Mouse (Mus musculus) stomach, embryonic 16.5 days (tissue): ENCODE data around the gene Rptor. TPM values are rescaled to one million over a fixed set of nuclear protein-coding genes. Genes with fewer than 3 reads are reported as not detected.
A peak's percentile ranks its signal among the peaks of the same experiment; 100 is the strongest.
"Not testable (repeated sequence)": the region's sequence is repeated elsewhere in the genome, so short reads cannot be mapped to it uniquely, and the experiment has no call there.

Experiments
- ATAC-seq: fragments of 200-750 bp; cut with Nextera tagmentation; 2 replicates; pipeline ENCODE4 v1.8.0; 2017; ENCODE audit warnings: moderate number of reproducible peaks, moderate TSS enrichment; ENCODE audit not compliant: insufficient read depth, low FRiP score
- H3K27ac ChIP-seq: fragments of 300-500 bp; sonication (generic); 2 replicates; pipeline ENCODE4 v1.5.1; 2014; ENCODE audit warnings: low read length
- H3K27me3 ChIP-seq: fragments of 300-500 bp; sonication (generic); 2 replicates; pipeline ENCODE4 v1.6.1; 2014; ENCODE audit warnings: low read length, control low read depth, mixed read lengths; ENCODE audit not compliant: control insufficient read depth, insufficient read depth
- H3K36me3 ChIP-seq: fragments of 300-500 bp; sonication (generic); 2 replicates; pipeline ENCODE4 v1.6.1; 2014; ENCODE audit warnings: low read length; ENCODE audit not compliant: control insufficient read depth, insufficient read depth
- H3K4me1 ChIP-seq: fragments of 300-500 bp; sonication (generic); 2 replicates; pipeline ENCODE4 v1.6.1; 2014; ENCODE audit warnings: low read length, control low read depth, mixed read lengths; ENCODE audit not compliant: control insufficient read depth, insufficient read depth
- H3K4me2 ChIP-seq: fragments of 300-500 bp; sonication (generic); 2 replicates; pipeline ENCODE4 v1.6.1; 2014; ENCODE audit warnings: low read depth, low read length, mixed read lengths
- H3K4me3 ChIP-seq: fragments of 300-500 bp; sonication (generic); replicated peaks from 2 replicates; pipeline ENCODE4 v1.5.1; 2014; ENCODE audit warnings: mild to moderate bottlenecking, low read length
- H3K9ac ChIP-seq: fragments of 300-500 bp; sonication (generic); 2 replicates; pipeline ENCODE4 v1.6.1; 2014; ENCODE audit warnings: low read length
- H3K9me3 ChIP-seq: fragments of 300-500 bp; sonication (generic); replicated peaks from 2 replicates; pipeline ENCODE4 v1.6.1; 2016; ENCODE audit warnings: low read length, control low read depth; ENCODE audit not compliant: control insufficient read depth
- WGBS: fragments of 180-500 bp; shearing (Covaris S2); extraction: QIAGEN DNeasy Blood & Tissue Kit; methylation state at CpG from one replicate; pipeline ENCODE4 v1.1.7; 2014; 5-methylcytosine and 5-hydroxymethylcytosine counted together
- polyA plus RNA-seq: library from polyadenylated mRNA; unstranded; fragments of >200 nt; fragmentation: Nextera tagmentation; extraction: Ambion mirVana; gene quantifications from 2 replicates; pipeline ENCODE4 v1.2.1, GENCODE M21; 2015

Rptor gene
- polyA plus RNA-seq, 1 experiment from 2014 or later, result 6.1 TPM

DNA sequence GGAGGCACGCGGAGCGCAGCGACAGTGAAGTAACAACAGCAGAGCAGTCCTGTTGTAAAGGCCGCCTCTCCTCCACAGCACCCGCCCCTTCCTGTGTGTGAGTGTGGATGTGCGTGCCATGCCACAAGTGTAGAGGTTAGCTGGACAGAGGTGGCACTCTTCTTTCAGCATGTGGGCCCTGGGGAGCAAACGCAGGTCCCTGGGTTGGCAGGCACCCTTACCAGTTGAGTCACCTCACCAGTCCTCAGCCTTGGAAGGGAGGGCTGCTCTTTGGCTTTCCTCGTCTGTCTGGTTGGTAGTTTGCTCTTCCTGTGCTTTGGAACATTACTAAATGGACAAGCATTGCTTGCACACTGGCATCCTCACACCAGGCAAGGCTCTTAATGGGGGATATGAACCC is 50.6 kb downstream of the Rptor start:
- Histone ChIP-seq H3K4me3 (no peak overlapping the region), H3K27me3 (no peaks in the 10 kb centered on the region), H3K4me1 (peaks cover 2% of the 10 kb centered on the region; the same call in 1 of the 2 replicates), H3K27ac (no peak overlapping the region), H3K9me3 (no peaks in the 10 kb centered on the region), H3K9ac (no peak overlapping the region), H3K4me2 (no peak overlapping the region), H3K36me3 (no peaks in the 10 kb centered on the region)
- 86% methylated on average over 9 of the region's 9 CpGs for WGBS
- no peak for ATAC-seq

DNA sequence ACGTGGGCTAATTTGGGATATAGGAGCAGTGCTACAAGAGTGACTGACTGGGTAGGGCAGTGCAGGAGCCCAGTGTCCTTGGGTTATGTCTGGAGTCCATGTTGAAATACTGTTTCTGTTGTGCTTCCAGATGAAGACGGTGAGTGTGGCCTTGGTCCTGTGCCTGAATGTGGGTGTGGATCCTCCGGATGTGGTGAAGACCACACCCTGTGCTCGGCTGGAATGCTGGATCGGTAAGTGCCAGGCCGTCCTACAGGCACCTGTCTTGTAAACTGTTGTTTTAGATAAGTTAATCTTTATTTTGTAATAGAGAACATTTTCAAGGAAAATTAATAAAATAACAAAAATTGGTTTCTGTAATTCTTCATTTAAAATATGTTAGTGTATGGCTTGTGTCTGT is 54.8 kb downstream of the Rptor start:
- 63% methylated on average over 6 of the region's 6 CpGs for WGBS
- no peak overlapping the region for H3K4me2 ChIP-seq
- H3K9ac ChIP-seq, result no peak overlapping the region
- H3K4me1 ChIP-seq, result no peaks in the 10 kb centered on the region
- no peaks in the 10 kb centered on the region for H3K9me3 ChIP-seq
- no peak overlapping the region for H3K27ac ChIP-seq
- H3K27me3 ChIP-seq, result no peaks in the 10 kb centered on the region
- no peaks in the 10 kb centered on the region for H3K36me3 ChIP-seq
- ATAC-seq, result no peak
- no peak overlapping the region for H3K4me3 ChIP-seq

DNA sequence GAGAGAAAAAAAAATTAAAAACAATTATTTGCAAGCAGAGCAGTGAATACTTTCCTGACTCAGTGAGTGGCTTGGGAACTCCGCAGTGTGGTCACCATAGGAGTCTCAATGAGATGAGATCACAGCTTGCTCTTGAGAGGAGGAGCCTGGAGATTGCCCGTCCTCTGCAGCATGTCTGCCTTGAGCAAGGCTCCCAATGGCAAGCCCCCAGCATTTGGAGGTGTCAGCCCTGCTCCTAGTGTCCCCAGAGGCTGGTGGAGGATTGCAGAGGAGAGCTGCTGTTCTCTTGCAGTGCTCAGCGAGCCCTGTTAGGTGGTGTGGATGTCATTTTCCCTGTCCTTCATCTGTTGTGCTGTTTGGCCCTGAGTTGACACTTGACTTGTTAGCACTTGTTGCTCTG is 56.6 kb downstream of the Rptor start:
- peaks cover 8% of the 10 kb centered on the region; the same call in 1 of the 2 replicates for H3K4me1 ChIP-seq
- no peak for ATAC-seq
- H3K9me3 ChIP-seq, result no peaks in the 10 kb centered on the region
- H3K9ac ChIP-seq, result no peak overlapping the region
- H3K27me3 ChIP-seq, result no peaks in the 10 kb centered on the region
- no peak overlapping the region for H3K27ac ChIP-seq
- WGBS, result 87% methylated on average over 3 of the region's 3 CpGs
- no peak overlapping the region for H3K4me2 ChIP-seq
- no peaks in the 10 kb centered on the region for H3K36me3 ChIP-seq
- no peak overlapping the region for H3K4me3 ChIP-seq

DNA sequence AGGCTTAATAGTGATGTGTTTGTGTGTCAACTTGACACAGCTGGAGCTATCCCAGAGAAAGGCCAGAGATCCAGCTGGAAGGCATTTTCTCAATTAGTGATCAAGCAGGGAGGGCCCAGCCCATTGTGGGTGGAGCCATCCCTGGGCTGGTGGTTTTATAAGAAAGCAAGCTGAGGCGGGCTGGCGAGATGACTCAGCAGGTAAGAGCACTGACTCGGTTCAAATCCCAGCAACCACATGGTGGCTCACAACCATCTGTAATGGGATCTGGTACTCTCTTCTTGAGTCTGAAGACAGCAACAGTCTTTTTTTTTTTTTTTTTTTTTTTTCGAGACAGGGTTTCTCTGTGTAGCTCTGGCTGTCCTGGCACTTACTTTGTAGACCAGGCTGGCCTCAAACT is 58.8 kb downstream of the Rptor start:
- not testable (repeated sequence) for H3K27ac ChIP-seq
- WGBS, result 52% methylated on average over 4 of the region's 4 CpGs

DNA sequence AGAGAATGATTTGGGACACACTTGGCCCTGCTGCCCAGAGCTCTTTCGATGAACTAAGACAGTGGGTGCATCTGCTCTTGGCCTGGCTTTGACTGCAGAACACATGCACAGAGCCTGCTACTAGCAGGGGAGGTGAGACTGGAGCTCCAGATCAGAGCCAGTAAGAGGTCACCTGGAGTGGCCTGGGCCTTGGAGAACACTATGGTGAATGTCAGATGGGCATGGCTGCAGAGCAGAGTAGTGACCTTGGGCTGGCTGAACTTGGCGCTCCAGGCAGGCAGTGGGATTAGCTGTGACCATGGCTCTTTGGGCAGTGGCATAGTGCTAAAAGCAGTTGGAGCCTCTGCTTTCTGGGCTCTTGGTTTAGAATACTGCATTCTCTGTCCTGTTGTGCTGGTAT is 61.2 kb downstream of the Rptor start:
- no peak overlapping the region for H3K4me3 ChIP-seq
- no peak for ATAC-seq
- H3K9me3 ChIP-seq, result no peaks in the 10 kb centered on the region
- H3K9ac ChIP-seq, result peak overlapping the region; percentile 17; the same call in 1 of the 2 replicates
- no peak overlapping the region for H3K27ac ChIP-seq
- peaks cover 20% of the 10 kb centered on the region for H3K4me1 ChIP-seq
- WGBS, result 86% methylated on average over 2 of the region's 2 CpGs
- no peaks in the 10 kb centered on the region for H3K36me3 ChIP-seq
- no peak overlapping the region for H3K4me2 ChIP-seq
- H3K27me3 ChIP-seq, result no peaks in the 10 kb centered on the region

More for the DNA sequence above, 58.8 kb downstream of the Rptor start:
- not testable (repeated sequence) for ATAC-seq, H3K4me2 ChIP-seq, H3K27me3 ChIP-seq, H3K4me3 ChIP-seq, H3K9me3 ChIP-seq, H3K36me3 ChIP-seq, H3K9ac ChIP-seq
- H3K4me1 ChIP-seq, result peaks cover 16% of the 10 kb centered on the region

DNA sequence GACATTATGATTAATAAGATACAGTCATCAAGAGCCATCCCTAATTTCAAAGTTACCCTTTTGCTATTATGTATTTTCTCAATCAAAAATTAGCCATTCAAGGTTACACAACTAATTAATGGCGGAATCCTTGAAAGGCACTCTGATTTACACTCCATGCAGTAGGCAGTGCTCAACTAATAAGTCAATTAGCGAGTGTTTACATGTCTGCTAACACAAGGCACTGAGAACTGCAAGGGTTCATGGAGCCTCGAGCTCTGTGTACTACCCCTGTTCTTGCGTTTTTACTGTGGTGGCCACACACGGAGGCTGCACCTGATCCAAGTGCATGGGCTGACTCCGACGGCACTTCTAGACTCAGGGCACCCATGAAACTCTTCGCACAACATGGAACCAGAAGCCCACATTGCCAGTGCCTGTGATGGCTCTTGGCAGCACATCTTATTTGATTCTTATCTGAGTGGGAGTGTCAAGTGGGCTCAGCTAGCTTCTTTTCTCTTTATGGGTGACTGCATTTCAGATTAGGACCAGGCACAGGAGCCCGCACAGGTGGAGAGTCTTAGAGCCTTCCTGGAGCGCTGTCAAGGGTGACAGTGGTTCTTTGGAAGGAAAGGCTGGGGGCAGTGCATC is 62.1 kb downstream of the Rptor start:
- Histone ChIP-seq H3K4me1 (peaks cover 25% of the 10 kb centered on the region), H3K9ac (no peak overlapping the region), H3K9me3 (no peaks in the 10 kb centered on the region), H3K27ac (no peak overlapping the region), H3K36me3 (no peaks in the 10 kb centered on the region), H3K4me3 (no peak overlapping the region), H3K27me3 (no peaks in the 10 kb centered on the region), H3K4me2 (no peak overlapping the region)
- no peak for ATAC-seq
- 76% methylated on average over 10 of the region's 10 CpGs for WGBS

DNA sequence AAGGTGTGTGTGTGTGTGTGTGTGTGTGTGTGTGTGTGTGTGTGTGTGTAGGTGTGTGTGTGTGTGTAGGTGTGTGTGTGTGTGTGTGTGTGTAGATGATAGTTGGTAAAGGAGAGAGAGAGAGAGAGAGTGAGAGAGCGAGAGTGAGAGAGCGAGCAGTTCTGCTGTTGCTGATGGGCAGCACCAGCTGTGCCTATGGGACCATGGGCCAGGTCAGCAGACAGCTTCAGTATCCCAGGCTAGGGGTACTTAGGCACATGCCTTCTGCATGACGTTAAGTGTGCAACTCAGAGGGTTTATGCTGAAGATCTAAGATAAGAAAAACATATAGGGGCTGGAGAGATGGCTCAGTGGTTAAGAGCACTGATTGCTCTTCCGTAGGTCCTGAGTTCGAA is 62.6 kb downstream of the Rptor start:
- Histone ChIP-seq H3K4me2 (no peak overlapping the region), H3K9me3 (no peaks in the 10 kb centered on the region), H3K4me1 (peaks cover 26% of the 10 kb centered on the region), H3K4me3 (no peak overlapping the region), H3K9ac (no peak overlapping the region), H3K27ac (no peak overlapping the region), H3K27me3 (no peaks in the 10 kb centered on the region), H3K36me3 (no peaks in the 10 kb centered on the region)
- 85% methylated on average over 5 of the region's 5 CpGs for WGBS
- no peak for ATAC-seq

DNA sequence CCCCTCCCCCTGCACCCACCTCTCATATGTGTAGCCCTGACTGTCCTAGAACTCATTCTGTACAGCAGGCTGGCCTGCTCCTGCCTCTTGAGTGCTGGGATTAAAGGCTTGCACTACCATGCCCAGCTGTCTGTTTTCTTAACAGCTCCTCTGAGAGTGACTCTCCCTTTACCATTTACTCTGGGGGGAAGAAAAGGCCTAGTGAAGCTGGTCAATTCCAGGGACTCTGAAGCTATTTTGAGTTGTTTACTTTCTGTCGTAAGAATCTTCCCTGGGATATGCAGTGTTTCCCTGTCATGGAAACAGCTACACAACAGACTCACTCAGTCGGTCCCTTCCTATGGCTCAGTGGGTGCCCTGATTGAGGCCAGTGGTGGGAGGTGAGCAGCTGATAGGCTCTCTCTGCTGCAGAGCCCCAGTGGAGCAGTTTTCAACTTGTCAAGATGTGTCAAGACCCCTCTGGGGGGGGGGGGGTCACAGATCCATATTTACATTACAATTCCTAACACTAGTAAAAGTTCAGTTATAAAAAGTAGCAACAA is 63.9 kb downstream of the Rptor start:
- no peak overlapping the region for H3K9ac ChIP-seq
- WGBS, result 14% methylated on average over 2 of the region's 2 CpGs
- H3K27me3 ChIP-seq, result no peaks in the 10 kb centered on the region
- no peaks in the 10 kb centered on the region for H3K9me3 ChIP-seq
- no peaks in the 10 kb centered on the region for H3K36me3 ChIP-seq
- H3K27ac ChIP-seq, result no peak overlapping the region
- H3K4me2 ChIP-seq, result no peak overlapping the region
- H3K4me3 ChIP-seq, result no peak overlapping the region
- ATAC-seq, result peak; percentile 35
- peaks cover 26% of the 10 kb centered on the region for H3K4me1 ChIP-seq

DNA sequence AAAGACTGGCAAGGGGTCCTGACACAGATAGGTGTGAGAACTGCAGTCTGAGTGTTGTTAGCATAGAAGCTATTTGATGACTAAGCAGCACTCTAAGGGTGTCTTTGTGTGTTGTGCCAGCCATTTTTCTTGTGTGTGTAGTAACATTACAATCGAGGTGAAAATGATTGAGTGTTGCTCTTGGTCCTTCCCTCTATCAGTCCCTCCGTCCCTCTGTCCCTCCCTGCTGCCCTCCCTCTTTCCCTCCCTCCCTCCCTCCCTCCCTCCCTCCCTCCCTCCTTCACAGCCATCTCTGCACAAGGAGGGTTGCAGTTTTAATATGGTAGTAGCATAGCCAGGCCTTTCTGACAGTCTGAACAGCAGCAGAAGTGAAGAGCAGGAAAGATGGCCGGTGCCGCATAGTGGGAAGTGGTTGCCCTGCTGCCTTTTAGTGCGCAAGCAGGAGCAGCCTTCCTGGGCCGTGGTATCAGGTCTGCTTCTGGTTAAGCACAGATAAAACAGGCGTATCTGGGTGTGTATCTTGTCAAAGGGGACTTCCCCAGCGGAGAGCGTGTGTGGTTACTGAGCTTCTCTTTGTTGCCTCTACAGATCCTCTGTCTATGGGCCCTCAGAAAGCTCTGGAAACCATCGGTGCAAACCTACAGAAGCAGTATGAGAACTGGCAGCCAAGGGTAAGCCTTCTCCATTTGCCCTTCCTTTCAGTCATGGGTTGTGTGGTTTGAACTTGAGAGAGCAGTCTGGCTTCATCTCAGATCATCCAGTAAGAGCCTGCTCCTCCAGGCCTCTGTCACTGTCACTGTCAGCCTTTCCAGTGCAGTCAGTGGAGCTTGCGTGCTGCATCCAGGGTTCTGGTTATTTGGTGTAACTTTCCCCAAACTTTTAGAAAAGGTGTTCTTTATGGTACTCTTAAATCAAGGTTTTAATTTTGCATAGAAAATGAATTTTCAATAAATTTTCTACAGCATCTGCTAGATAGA is 68.3 kb downstream of the Rptor start:
- H3K4me2 ChIP-seq, result no peak overlapping the region
- no peak for ATAC-seq
- H3K9ac ChIP-seq, result no peak overlapping the region
- WGBS, result 66% methylated on average over 11 of the region's 11 CpGs
- H3K27ac ChIP-seq, result no peak overlapping the region
- no peak overlapping the region for H3K4me3 ChIP-seq
- H3K4me1 ChIP-seq, result peaks cover 20% of the 10 kb centered on the region
- no peaks in the 10 kb centered on the region; the same call in 1 of the 2 replicates for H3K9me3 ChIP-seq
- H3K36me3 ChIP-seq, result no peaks in the 10 kb centered on the region
- no peaks in the 10 kb centered on the region for H3K27me3 ChIP-seq
